Mouse (Mus musculus): ENCODE results near the gene Zfp622.

- TF ChIP-seq CTCF (conservative IDR thresholded peaks at IDR 0.05 in 1 of 2, IDR thresholded peaks at IDR 0.05 in 1 of 2; ENCODE audit: low read depth in 2 of 2, low read length in 2 of 2) (peak in 1 of 2 experiments; percentile 55; a peak in 2 of 4 replicates), KAT2A (IDR thresholded peaks at IDR 0.05; ENCODE audit: insufficient replicate concordance, low read length) (no peak), MAZ (IDR thresholded peaks at IDR 0.05; ENCODE audit: low read depth, low read length) (0 out of 2 replicates have a peak, but pooled peaks have one; percentile 26)
Observed at GRCm38 (mm10) chr15:25940397-25941377, 43.5 kb upstream of the Zfp622 start.
